Mouse (Mus musculus) stomach, embryonic 15.5 days (tissue): ENCODE data around the gene Armh3. TPM values are rescaled to one million over a fixed set of nuclear protein-coding genes. Genes with fewer than 3 reads are reported as not detected.

Source experiments
- ATAC-seq: fragments of 200-750 bp; cut with Nextera tagmentation; 2 replicates; pipeline ENCODE4 v1.8.0; 2017; ENCODE audit warnings: low read depth, moderate number of reproducible peaks, moderate TSS enrichment; ENCODE audit not compliant: insufficient read depth, low FRiP score
- H3K27ac ChIP-seq: fragments of 300-500 bp; sonication (generic); 2 replicates; pipeline ENCODE4 v1.5.1; 2015; ENCODE audit warnings: mild to moderate bottlenecking, inconsistent platforms
- H3K27me3 ChIP-seq: fragments of 300-500 bp; sonication (generic); replicated peaks from 2 replicates; pipeline ENCODE4 v1.6.1; 2015; ENCODE audit warnings: inconsistent platforms
- H3K36me3 ChIP-seq: fragments of 300-500 bp; sonication (generic); 2 replicates; pipeline ENCODE4 v1.6.1; 2015; ENCODE audit warnings: inconsistent platforms
- H3K4me1 ChIP-seq: fragments of 300-500 bp; sonication (generic); 2 replicates; pipeline ENCODE4 v1.6.1; 2015; ENCODE audit warnings: inconsistent platforms
- H3K4me2 ChIP-seq: fragments of 300-500 bp; sonication (generic); 2 replicates; pipeline ENCODE4 v1.6.1; 2015; ENCODE audit warnings: mild to moderate bottlenecking, inconsistent platforms
- H3K4me3 ChIP-seq: fragments of 300-500 bp; sonication (generic); replicated peaks from 2 replicates; pipeline ENCODE4 v1.5.1; 2015; ENCODE audit warnings: inconsistent platforms
- H3K9ac ChIP-seq: fragments of 300-500 bp; sonication (generic); 2 replicates; pipeline ENCODE4 v1.6.1; 2015; ENCODE audit warnings: inconsistent platforms
- H3K9me3 ChIP-seq: fragments of 300-500 bp; sonication (generic); 2 replicates; pipeline ENCODE4 v1.6.1; 2016; ENCODE audit warnings: inconsistent platforms
- WGBS: fragments of 180-500 bp; shearing (Covaris S2); methylation state at CpG from one replicate; pipeline ENCODE4 v1.1.7; 2015; 5-methylcytosine and 5-hydroxymethylcytosine counted together
- polyA plus RNA-seq: library from polyadenylated mRNA; unstranded; fragments of >200 nt; fragmentation: Nextera tagmentation; extraction: Ambion mirVana; gene quantifications from 2 replicates; pipeline ENCODE4 v1.2.1, GENCODE M21; 2015

Gene Armh3
- polyA plus RNA-seq, 1 experiment from 2014 or later: 13.1 TPM

DNA sequence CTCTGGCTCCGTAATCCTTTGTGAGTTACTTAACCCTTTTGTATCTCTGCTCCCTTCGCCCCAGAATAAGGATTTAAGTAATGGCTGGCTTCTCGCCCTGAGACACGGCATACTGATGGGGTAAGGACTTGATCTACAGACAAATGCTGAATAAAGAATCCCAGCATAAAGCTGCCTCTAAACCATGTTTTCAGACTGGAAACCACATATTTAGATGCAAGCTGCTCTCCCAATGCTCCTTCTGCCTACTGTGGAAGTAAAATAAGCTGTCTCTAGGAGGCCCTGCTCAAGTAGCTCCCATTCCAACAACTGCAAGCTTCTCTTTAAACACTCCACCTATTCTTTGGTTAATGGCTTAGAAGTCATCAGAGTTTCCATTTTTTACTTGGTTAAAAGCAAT lies 81.8 kb downstream of the Armh3 start:
- Histone ChIP-seq H3K4me2 (no peak overlapping the region), H3K9me3 (no peaks in the 10 kb centered on the region), H3K4me3 (no peak overlapping the region), H3K4me1 (no peaks in the 10 kb centered on the region), H3K36me3 (no peaks in the 10 kb centered on the region), H3K27ac (no peak overlapping the region), H3K9ac (no peak overlapping the region), H3K27me3 (no peaks in the 10 kb centered on the region)
- 76% methylated on average over 4 of the region's 4 CpGs for WGBS
- ATAC-seq: no peak

DNA sequence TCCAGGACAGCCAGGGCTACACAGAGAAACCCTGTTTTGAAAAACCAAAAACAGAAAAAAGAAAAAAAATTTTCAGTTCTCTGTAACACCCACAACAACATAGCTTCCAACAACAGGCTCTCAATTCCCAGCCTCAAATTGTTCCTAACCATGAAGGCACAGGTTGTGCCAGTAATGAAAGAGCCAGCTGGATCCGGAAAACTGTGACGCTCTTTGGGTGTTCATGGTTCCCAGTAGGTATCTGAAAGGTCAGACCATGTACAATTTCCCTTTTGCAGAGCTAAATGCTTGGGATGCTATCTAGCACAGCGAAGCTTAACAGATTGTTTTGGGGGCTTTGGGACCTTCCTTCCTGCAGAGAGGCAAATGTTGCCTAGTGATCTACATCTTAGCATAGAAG lies 82.3 kb downstream of the Armh3 start:
- Histone ChIP-seq H3K9ac (no peak overlapping the region), H3K9me3 (no peaks in the 10 kb centered on the region), H3K27ac (no peak overlapping the region), H3K4me1 (no peaks in the 10 kb centered on the region), H3K4me3 (no peak overlapping the region), H3K36me3 (no peaks in the 10 kb centered on the region), H3K4me2 (no peak overlapping the region), H3K27me3 (no peaks in the 10 kb centered on the region)
- no peak for ATAC-seq
- 87% methylated on average over 3 of the region's 3 CpGs for WGBS

DNA sequence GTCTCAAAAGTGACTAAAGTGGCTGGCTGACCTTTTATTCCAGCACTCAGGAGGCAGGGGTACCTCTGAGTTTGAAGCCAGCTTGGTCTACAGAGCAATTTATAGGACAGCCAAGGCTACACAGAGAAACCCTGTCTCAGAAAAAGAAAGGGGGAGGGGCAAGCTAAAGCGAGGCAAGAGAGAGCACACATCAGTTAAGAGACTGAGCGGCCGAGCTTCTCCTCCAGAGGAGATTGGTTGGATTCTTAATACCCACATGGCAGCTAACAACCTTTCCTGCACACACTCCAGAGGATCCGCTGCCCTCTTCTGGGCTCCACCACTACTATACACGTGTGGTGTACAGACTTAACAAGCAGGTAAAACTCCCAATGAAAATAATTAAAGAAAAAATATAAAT lies 85.3 kb downstream of the Armh3 start:
- Histone ChIP-seq H3K27ac (no peak overlapping the region), H3K36me3 (no peaks in the 10 kb centered on the region), H3K9ac (no peak overlapping the region), H3K4me1 (no peaks in the 10 kb centered on the region), H3K4me2 (no peak overlapping the region), H3K27me3 (no peaks in the 10 kb centered on the region), H3K9me3 (no peaks in the 10 kb centered on the region), H3K4me3 (no peak overlapping the region)
- WGBS: 50% methylated on average over 5 of the region's 5 CpGs
- ATAC-seq: no peak

DNA sequence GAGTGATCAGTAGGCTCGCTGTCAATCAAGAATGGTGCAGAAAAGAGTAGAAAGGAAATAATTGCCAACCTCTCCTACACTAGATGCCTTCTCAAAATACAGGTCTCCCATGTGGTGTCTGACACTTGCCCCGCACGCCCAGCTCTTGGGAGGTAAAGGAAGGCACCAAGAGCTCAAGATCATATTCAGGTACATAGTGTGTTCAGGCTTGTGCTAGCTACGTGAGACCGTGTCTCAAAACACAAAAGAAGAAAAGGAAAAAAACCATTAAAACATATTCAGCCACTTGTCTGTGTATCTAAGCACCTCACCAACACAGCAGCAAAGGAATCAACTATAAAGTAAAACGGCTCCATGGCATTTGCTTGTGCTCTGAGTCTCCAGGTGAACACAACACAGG lies 85.9 kb downstream of the Armh3 start:
- WGBS: 91% methylated on average over 6 of the region's 6 CpGs
- Histone ChIP-seq H3K4me2 (no peak overlapping the region), H3K4me3 (no peak overlapping the region), H3K27me3 (no peaks in the 10 kb centered on the region), H3K36me3 (no peaks in the 10 kb centered on the region), H3K9ac (no peak overlapping the region), H3K4me1 (no peaks in the 10 kb centered on the region), H3K27ac (no peak overlapping the region), H3K9me3 (no peaks in the 10 kb centered on the region)
- ATAC-seq: no peak

DNA sequence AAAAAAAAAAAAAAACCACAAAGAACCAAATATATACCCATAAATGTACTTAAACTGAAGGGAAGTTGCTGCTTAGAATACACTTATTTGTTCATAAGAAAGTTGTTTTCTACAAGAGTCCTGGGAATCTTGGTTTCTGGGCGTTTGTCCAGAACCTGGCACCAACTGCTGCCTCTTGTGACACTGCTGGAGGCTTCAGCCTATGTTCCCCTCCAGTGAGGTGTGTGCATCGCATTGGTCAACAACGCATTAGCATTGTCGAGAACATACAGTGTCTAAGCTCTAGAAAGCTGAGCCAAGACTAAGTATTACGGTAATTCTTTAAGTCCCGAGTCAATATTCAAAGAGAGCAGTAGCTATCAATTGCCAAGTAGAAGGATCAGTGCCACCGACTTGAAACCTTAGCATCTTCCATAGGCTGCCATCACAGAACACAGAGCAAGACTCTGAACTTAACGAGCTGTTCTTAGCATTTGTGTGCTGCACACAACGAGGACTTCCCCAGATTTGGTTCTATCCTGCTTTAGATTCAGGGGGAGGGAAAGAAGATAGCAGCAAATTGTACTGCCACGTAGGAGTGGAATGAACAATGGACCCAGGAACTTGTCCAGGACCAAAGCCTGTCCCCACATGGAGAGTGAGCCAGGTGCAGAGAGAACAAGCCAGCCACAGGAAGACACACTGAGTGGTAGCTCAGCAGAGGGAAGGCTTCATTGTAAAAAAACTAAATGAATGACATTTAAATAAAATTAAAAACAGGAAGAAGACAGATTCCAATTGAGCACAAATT lies 86.9 kb downstream of the Armh3 start:
- no peaks in the 10 kb centered on the region for H3K36me3 ChIP-seq
- no peak overlapping the region for H3K4me3 ChIP-seq
- H3K9me3 ChIP-seq: no peaks in the 10 kb centered on the region
- H3K27me3 ChIP-seq: no peaks in the 10 kb centered on the region
- H3K9ac ChIP-seq: no peak overlapping the region
- no peaks in the 10 kb centered on the region for H3K4me1 ChIP-seq
- no peak overlapping the region for H3K4me2 ChIP-seq
- ATAC-seq: no peak
- 86% methylated on average over 10 of the region's 10 CpGs for WGBS
- no peak overlapping the region for H3K27ac ChIP-seq

DNA sequence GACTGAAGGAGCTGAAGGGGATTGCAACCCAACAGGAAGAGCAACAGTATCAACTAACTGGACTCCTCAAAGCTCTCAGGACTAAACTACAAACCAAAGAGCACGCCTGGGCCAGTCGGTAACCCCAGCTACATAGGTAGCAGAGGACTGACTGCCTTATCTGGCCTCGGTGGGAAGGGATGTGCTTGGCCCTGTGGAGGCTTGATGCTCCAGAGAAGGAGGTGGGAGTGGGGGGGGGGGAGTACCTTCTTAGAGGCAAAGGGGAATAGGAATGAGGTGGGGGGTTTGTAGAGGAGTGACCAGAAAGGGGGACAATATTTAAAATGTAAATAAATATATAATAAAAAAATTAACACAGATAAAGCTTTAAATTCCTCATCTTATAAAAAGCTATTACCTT lies 90.0 kb downstream of the Armh3 start:
- Histone ChIP-seq H3K4me2 (no peak overlapping the region), H3K27me3 (no peaks in the 10 kb centered on the region), H3K4me3 (no peak overlapping the region), H3K4me1 (no peaks in the 10 kb centered on the region), H3K27ac (no peak overlapping the region), H3K9me3 (no peaks in the 10 kb centered on the region), H3K9ac (no peak overlapping the region), H3K36me3 (no peaks in the 10 kb centered on the region)
- no peak for ATAC-seq
- WGBS: 91% methylated on average over 3 of the region's 3 CpGs

DNA sequence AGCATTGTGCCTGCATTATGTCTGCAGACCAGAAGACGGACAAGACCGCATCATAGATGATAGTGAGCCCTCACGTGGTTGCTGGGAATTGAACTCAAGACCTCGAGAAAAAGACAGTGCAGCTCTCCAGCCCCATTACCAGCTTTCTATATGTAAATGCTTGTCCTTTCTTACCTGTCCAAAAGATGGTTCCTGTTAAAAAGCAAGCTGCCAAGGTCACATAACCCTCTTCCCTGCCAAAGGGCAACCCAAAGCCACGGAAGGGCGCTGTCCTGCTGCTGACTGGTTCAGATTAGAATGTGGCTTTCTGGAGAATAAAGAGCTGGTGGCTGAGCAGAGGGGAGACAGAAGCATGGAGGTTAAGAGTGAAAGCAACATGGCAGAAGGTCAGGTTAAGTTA lies 90.9 kb downstream of the Armh3 start:
- Histone ChIP-seq H3K4me1 (no peaks in the 10 kb centered on the region), H3K9ac (no peak overlapping the region), H3K27me3 (no peaks in the 10 kb centered on the region), H3K4me3 (no peak overlapping the region), H3K9me3 (no peaks in the 10 kb centered on the region), H3K27ac (no peak overlapping the region), H3K36me3 (no peaks in the 10 kb centered on the region), H3K4me2 (no peak overlapping the region)
- no peak for ATAC-seq
- 91% methylated on average over 6 of the region's 6 CpGs for WGBS

DNA sequence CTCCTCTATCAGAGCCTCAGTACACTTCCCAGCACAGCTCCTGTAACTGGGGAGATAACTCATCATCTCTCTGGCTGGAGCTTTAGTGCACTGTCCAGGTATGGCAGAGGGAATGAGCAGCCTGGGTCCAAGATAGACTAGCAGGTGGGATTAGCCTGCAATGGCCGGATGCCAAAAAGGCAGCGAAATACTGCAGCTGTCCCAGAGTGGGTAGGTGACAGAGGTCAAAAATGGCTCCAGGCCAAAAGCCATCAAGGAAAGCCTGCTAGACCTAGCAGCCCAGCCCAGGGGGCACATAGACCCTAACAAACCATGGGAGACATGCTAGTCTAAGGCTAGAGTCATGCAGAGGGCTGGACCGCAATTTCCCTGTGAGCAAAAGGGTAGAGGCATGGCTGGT lies 94.4 kb downstream of the Armh3 start:
- WGBS: 68% methylated on average over 3 of the region's 3 CpGs
- no peak overlapping the region for H3K27ac ChIP-seq
- ATAC-seq: no peak
- no peak overlapping the region for H3K4me2 ChIP-seq
- no peaks in the 10 kb centered on the region for H3K27me3 ChIP-seq
- H3K36me3 ChIP-seq: no peaks in the 10 kb centered on the region
- H3K9me3 ChIP-seq: no peaks in the 10 kb centered on the region
- H3K9ac ChIP-seq: no peak overlapping the region
- H3K4me3 ChIP-seq: no peak overlapping the region
- no peaks in the 10 kb centered on the region for H3K4me1 ChIP-seq

DNA sequence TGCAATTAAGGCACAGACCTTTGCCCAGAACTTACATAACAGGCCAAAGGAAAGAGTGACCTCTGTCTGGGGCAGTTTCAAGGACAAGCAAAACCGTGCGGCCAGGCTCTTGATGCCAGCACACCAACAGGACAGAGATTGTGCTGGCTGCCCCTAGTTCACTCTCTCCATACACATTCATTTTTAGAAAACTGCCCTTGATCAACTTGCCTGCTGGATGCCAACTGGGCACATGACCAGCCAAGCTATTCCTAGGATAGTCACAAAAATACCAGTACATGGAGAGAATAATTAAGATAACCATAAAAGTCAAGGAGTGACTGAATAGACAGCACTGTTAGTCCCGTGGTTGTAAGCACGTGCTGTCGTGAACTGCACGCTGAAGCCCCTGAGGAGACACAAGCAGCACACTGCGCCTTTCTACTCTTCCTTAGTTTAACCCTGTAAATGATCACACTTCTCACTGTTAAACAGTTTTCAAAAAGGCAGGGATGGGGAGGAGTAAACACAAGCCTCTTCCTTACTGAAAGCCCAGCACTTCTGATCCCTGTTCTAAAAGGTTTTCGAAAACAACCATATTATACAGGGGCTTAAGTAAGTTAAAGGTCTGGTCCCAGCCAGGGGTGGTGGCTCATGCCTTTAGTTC lies 95.8 kb downstream of the Armh3 start:
- H3K27me3 ChIP-seq: no peaks in the 10 kb centered on the region
- H3K9me3 ChIP-seq: no peaks in the 10 kb centered on the region
- H3K9ac ChIP-seq: no peak overlapping the region
- H3K4me3 ChIP-seq: no peak overlapping the region
- no peak overlapping the region for H3K27ac ChIP-seq
- no peaks in the 10 kb centered on the region for H3K4me1 ChIP-seq
- no peak for ATAC-seq
- WGBS: 81% methylated on average over 8 of the region's 8 CpGs
- no peak overlapping the region for H3K4me2 ChIP-seq
- H3K36me3 ChIP-seq: no peaks in the 10 kb centered on the region

DNA sequence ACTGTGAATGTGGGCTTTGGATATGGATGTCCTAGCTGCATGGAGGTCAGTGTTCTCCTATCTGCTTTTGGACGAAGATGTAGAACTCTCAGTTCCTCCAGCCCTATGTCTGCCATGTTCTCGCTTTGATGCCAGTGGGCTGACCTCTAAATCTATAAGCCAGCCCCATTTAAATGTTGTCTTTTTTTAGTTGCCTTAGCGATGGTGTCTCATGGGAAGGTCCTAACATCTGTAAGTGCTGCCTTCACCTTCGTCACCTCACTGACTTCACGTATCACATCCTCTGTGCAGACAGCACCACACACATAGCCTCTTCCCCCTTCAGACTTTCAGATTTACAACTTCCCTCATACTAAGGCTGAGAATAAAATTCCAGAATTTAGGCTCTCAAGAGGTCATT lies 97.5 kb downstream of the Armh3 start:
- Histone ChIP-seq H3K36me3 (no peaks in the 10 kb centered on the region), H3K9me3 (no peaks in the 10 kb centered on the region), H3K27me3 (no peaks in the 10 kb centered on the region), H3K4me1 (no peaks in the 10 kb centered on the region), H3K4me2 (no peak overlapping the region), H3K4me3 (no peak overlapping the region), H3K9ac (no peak overlapping the region), H3K27ac (no peak overlapping the region)
- WGBS: 86% methylated on average over 5 of the region's 5 CpGs
- ATAC-seq: no peak

DNA sequence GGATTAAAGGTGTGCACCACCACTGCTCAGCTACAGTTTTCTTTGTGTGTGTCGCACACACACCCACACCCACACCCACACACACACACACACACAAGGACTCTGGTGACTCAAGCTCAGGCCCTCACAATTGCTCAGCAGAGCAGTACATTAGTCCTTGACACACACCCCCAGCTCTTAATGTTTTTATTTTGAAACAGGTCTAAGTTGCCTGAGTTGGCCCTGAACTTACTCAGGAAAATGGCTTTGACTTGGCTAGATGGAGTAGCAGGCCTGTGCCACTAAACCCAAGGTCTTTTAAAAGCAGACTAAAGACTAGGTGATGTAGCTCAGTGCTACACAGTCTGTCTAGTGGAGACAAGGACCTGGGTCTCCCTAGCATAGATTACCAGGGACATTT lies 102.6 kb downstream of the Armh3 start:
- no peak for ATAC-seq
- Histone ChIP-seq H3K27ac (no peak overlapping the region), H3K9ac (no peak overlapping the region), H3K36me3 (peaks cover 5% of the 10 kb centered on the region; the same call in 1 of the 2 replicates), H3K4me2 (no peak overlapping the region), H3K4me1 (no peaks in the 10 kb centered on the region), H3K4me3 (no peak overlapping the region), H3K27me3 (no peaks in the 10 kb centered on the region), H3K9me3 (no peaks in the 10 kb centered on the region)
- WGBS: 97% methylated on average over 1 of the region's 1 CpGs

DNA sequence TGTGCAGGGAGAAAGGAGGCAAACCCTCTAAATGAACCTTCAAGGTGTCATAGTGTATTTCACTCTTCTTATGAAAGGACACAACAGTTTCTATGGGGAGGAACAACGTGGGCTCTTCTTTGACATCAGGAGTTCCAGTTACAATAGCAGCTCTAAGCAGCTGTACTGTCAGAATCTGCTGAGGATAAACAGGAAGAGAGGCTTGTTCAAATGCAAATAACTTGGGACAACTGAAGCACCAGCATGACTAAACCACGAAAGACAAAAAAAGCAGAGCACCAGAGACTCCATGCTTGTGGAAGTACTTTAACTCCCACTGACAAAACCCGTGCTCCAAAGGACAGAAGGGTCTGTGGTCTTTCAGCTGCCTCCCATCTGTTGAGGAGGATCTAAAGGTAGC lies 116.2 kb downstream of the Armh3 start:
- no peak overlapping the region for H3K4me2 ChIP-seq
- no peak overlapping the region for H3K4me3 ChIP-seq
- H3K27me3 ChIP-seq: no peaks in the 10 kb centered on the region
- ATAC-seq: no peak
- H3K9ac ChIP-seq: no peak overlapping the region
- 67% methylated on average over 3 of the region's 3 CpGs for WGBS
- no peaks in the 10 kb centered on the region for H3K36me3 ChIP-seq
- no peaks in the 10 kb centered on the region for H3K9me3 ChIP-seq
- H3K27ac ChIP-seq: no peak overlapping the region
- no peaks in the 10 kb centered on the region for H3K4me1 ChIP-seq
